Mouse (Mus musculus) liver, embryonic 14.5 days (tissue): ENCODE results near the gene Wnt16. TPM values are rescaled to one million over a fixed set of nuclear protein-coding genes. Genes with fewer than 3 reads are reported as not detected.

Source experiments
- ATAC-seq: fragments of 200-750 bp; cut with Nextera tagmentation; 2 replicates; pipeline ENCODE4 v1.8.0; 2017; ENCODE audit warnings: moderate number of reproducible peaks, mild to moderate bottlenecking, moderate library complexity; ENCODE audit not compliant: insufficient read depth
- DNase-seq, 3 experiments: peaks; one replicate each; pipeline ENCODE4 v3.0.0-alpha.2; 2012 to 2013; ENCODE audit warnings: low read depth in 3 of 3, low spot score in 3 of 3
- H3K27ac ChIP-seq: fragments of 300-500 bp; sonication (generic); 2 replicates; pipeline ENCODE4 v1.5.1; 2014; ENCODE audit warnings: moderate library complexity, mild to moderate bottlenecking, control low read depth, inconsistent platforms
- H3K27me3 ChIP-seq: fragments of 300-500 bp; sonication (generic); 2 replicates; pipeline ENCODE4 v1.6.1; 2014; ENCODE audit warnings: mild to moderate bottlenecking, low read length, moderate library complexity; ENCODE audit not compliant: control insufficient read depth, insufficient read depth
- H3K36me3 ChIP-seq: fragments of 300-500 bp; sonication (generic); replicated peaks from 2 replicates; pipeline ENCODE4 v1.6.1; 2014; ENCODE audit warnings: low read depth; ENCODE audit not compliant: control insufficient read depth, insufficient read depth
- H3K4me1 ChIP-seq, 2 experiments: fragments of 200-500 bp in 1 of 2; fragments of 300-500 bp in 1 of 2; sonication (generic) in 1 of 2; replicated peaks; 2 replicates each; pipeline ENCODE4 v1.6.1; 2012 to 2014; ENCODE audit warnings: antibody characterized with exemption in 1 of 2, inconsistent platforms in 1 of 2, low read length in 1 of 2; ENCODE audit not compliant: control insufficient read depth in 2 of 2, insufficient read depth in 2 of 2
- H3K4me2 ChIP-seq: fragments of 300-500 bp; sonication (generic); 2 replicates; pipeline ENCODE4 v1.6.1; 2014; ENCODE audit warnings: low read depth, mild to moderate bottlenecking, control low read depth, moderate library complexity
- H3K4me3 ChIP-seq, 2 experiments: fragments of 200-500 bp in 1 of 2; fragments of 300-500 bp in 1 of 2; sonication (generic) in 1 of 2; 2 replicates each; pipeline ENCODE4 v1.5.1; 2012 to 2014; ENCODE audit warnings: low read depth in 2 of 2, low read length in 2 of 2, mild to moderate bottlenecking in 2 of 2, control low read depth in 1 of 2, inconsistent platforms in 1 of 2, moderate library complexity in 1 of 2; ENCODE audit not compliant: insufficient read depth in 1 of 2
- H3K9ac ChIP-seq: fragments of 300-500 bp; sonication (generic); replicated peaks from 2 replicates; pipeline ENCODE4 v1.6.1; 2014; ENCODE audit warnings: mild to moderate bottlenecking, control low read depth, moderate library complexity
- H3K9me3 ChIP-seq: fragments of 300-500 bp; sonication (generic); 2 replicates; pipeline ENCODE4 v1.6.1; 2016; ENCODE audit warnings: low read length, mixed read lengths; ENCODE audit not compliant: control insufficient read depth
- CTCF ChIP-seq: IDR thresholded peaks from 2 replicates; pipeline ENCODE4 v1.5.1; 2016; ENCODE audit warnings: antibody characterized with exemption, low read depth, control low read depth
- EP300 ChIP-seq: IDR thresholded peaks from 2 replicates; pipeline ENCODE4 v1.6.1; 2016; ENCODE audit warnings: antibody characterized with exemption, low read depth
- WGBS: fragments of 180-500 bp; shearing (Covaris S2); extraction: QIAGEN DNeasy Blood & Tissue Kit; methylation state at CpG from one replicate; pipeline ENCODE4 v1.1.7; 2014; ENCODE audit not compliant: insufficient replicate concordance; 5-methylcytosine and 5-hydroxymethylcytosine counted together
- polyA plus RNA-seq, 2 experiments: library from polyadenylated mRNA; depleted of rRNA in 1 of 2; stranded (reverse) in 1 of 2; unstranded in 1 of 2; fragments of >200 nt; fragmentation: Nextera tagmentation in 1 of 2; extraction: Ambion mirVana in 1 of 2; gene quantifications; 2 replicates each; pipeline versions ENCODE4 v1.2.1 to v1.2.3; 2012 to 2014

The Wnt16 gene
- polyA plus RNA-seq, 2 experiments, result 0.04 TPM; not detected in 1

- no peaks in the 10 kb centered on the region for H3K27me3 ChIP-seq
- no peaks in the 10 kb centered on the region for H3K4me1 ChIP-seq
- no peak for DNase-seq
- peak overlapping the region; percentile 11; the same call in 1 of the 2 replicates for H3K4me2 ChIP-seq
- TF ChIP-seq CTCF (no peak), EP300 (no peak)
- H3K9ac ChIP-seq, result no peak overlapping the region
- 53% methylated on average over 14 of the region's 14 CpGs for WGBS
- no peaks in the 10 kb centered on the region for H3K36me3 ChIP-seq
- no peak overlapping the region for H3K27ac ChIP-seq
- no peak for ATAC-seq
- H3K9me3 ChIP-seq, result no peaks in the 10 kb centered on the region
- H3K4me3 ChIP-seq, result no peak overlapping the region
Observed at GRCm38 (mm10) chr6:22280217-22280861, 7.7 kb upstream of the Wnt16 start.

GRCm38 (mm10) chr6:22282405-22282804 lies 5.6 kb upstream of the Wnt16 start:
- Histone ChIP-seq H3K27me3 (peaks cover under 1% of the 10 kb centered on the region; the same call in 1 of the 2 replicates), H3K4me1 (no peaks in the 10 kb centered on the region), H3K4me3 (no peak overlapping the region), H3K9ac (no peak overlapping the region), H3K4me2 (no peak overlapping the region), H3K27ac (no peak overlapping the region), H3K9me3 (no peaks in the 10 kb centered on the region), H3K36me3 (no peaks in the 10 kb centered on the region)
- TF ChIP-seq EP300 (no peak), CTCF (no peak)
- WGBS, result 55% methylated on average over 4 of the region's 4 CpGs
- ATAC-seq, result no peak
- DNase-seq, result no peak

GRCm38 (mm10) chr6:22288737-22289460 lies 872 bp downstream of the Wnt16 start:
- H3K36me3 ChIP-seq, result no peaks in the 10 kb centered on the region
- peak; percentile 15; the same call in 1 of the 2 replicates for TF ChIP-seq CTCF
- TF ChIP-seq EP300, result no peak
- no peaks in the 10 kb centered on the region for H3K4me1 ChIP-seq
- no peak for ATAC-seq
- peak overlapping the region; percentile 10 to 11; a peak in 2 of 4 replicates for H3K4me3 ChIP-seq
- WGBS, result 1% methylated on average over 38 of the region's 38 CpGs
- peaks cover 33% of the 10 kb centered on the region for H3K27me3 ChIP-seq
- DNase-seq, result no peak
- H3K9me3 ChIP-seq, result no peaks in the 10 kb centered on the region
- H3K27ac ChIP-seq, result no peak overlapping the region
- H3K9ac ChIP-seq, result no peak overlapping the region
- H3K4me2 ChIP-seq, result peak overlapping the region; percentile 37

- H3K27me3 ChIP-seq, result peaks cover 33% of the 10 kb centered on the region
- H3K27ac ChIP-seq, result no peak overlapping the region
- 0 out of 4 replicates have a peak overlapping the region, but pooled peaks of 1 of the 2 experiments have one; percentile 10 for H3K4me3 ChIP-seq
- no peak for ATAC-seq
- no peak overlapping the region for H3K9ac ChIP-seq
- TF ChIP-seq CTCF (no peak), EP300 (no peak)
- peak overlapping the region; percentile 37 for H3K4me2 ChIP-seq
- no peaks in the 10 kb centered on the region for H3K9me3 ChIP-seq
- no peaks in the 10 kb centered on the region for H3K4me1 ChIP-seq
- no peaks in the 10 kb centered on the region for H3K36me3 ChIP-seq
- DNase-seq, result no peak
- WGBS, result 3% methylated on average over 21 of the region's 21 CpGs
Observed at GRCm38 (mm10) chr6:22289461-22290021, 1.5 kb downstream of the Wnt16 start.

- Histone ChIP-seq H3K4me1 (0 out of 4 replicates have a peak, but pooled peaks cover 0 to 2% of the 10 kb centered on the region in 2 experiments), H3K27ac (no peak overlapping the region), H3K9me3 (no peaks in the 10 kb centered on the region), H3K4me3 (no peak overlapping the region), H3K9ac (no peak overlapping the region), H3K27me3 (peaks cover 33% of the 10 kb centered on the region), H3K4me2 (no peak overlapping the region), H3K36me3 (no peaks in the 10 kb centered on the region)
- WGBS, result 58% methylated on average over 8 of the region's 8 CpGs
- DNase-seq, result no peak
- TF ChIP-seq CTCF, result no peak
- TF ChIP-seq EP300, result no peak
- no peak for ATAC-seq
Observed at GRCm38 (mm10) chr6:22290790-22291189, 2.8 kb downstream of the Wnt16 start.
